Mouse (Mus musculus) lung, adult 2 months (tissue): ENCODE data around the gene Gm42957.

Experiments used
- CTCF ChIP-seq: fragments of 200-500 bp; IDR thresholded peaks from 2 replicates; pipeline ENCODE4 v1.5.1; 2011; ENCODE audit warnings: mild to moderate bottlenecking, low read length, control low read depth; ENCODE audit not compliant: insufficient read depth
- POLR2A ChIP-seq: fragments of 200-500 bp; IDR thresholded peaks from 2 replicates; pipeline ENCODE4 v1.6.1; 2011; ENCODE audit warnings: low read depth, mild to moderate bottlenecking, control low read depth, low read length, borderline replicate concordance; ENCODE audit errors: extremely low read depth

- TF ChIP-seq CTCF (no peak), POLR2A (no peak)
These were observed 45.1 kb downstream of the Gm42957 start for GRCm38 (mm10) chr3:96680269-96680956.
